Mouse (Mus musculus): ENCODE results near the gene Prkd1. TPM values are rescaled to one million over a fixed set of nuclear protein-coding genes. Genes with fewer than 3 reads are reported as not detected.

Gene Prkd1
- total RNA-seq, 1 experiment = 3.0 TPM

DNA sequence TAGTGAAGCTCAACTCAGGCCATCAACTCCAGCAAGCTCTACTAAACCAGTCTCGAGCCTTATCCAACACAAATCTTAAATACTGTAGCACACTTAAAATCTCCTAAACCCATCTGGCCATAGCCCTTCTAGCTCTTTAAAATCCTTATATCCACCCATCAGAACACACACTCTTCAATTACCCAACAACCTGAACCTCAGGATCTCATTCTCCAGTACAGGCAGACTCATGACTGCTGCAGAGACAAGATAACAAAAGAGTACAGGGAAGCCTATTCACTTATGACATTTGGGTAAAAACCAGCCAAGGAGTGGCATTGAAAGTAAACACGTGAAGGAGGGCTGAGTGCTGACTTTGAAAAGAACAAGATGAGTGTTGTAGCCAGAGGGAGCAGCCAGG, 55.4 kb downstream of the Prkd1 start:
- H3K36me3 ChIP-seq (ENCODE audit: control insufficient read depth, insufficient read depth, low read length, poor library complexity, severe bottlenecking) = no peaks in the 10 kb centered on the region
- no peak for TF ChIP-seq MAFK (IDR thresholded peaks at IDR 0.05; ENCODE audit: insufficient read depth, low read depth, low read length)
- no peak for TF ChIP-seq CHD2 (IDR thresholded peaks at IDR 0.05; ENCODE audit: low read depth, low read length)
- TF ChIP-seq ZNF384 (IDR thresholded peaks at IDR 0.05; ENCODE audit: low read depth, low read length) = no peak
- TF ChIP-seq HCFC1 (IDR thresholded peaks at IDR 0.05; ENCODE audit: borderline replicate concordance, insufficient read depth, low read length) = no peak
- no peak for TF ChIP-seq ZC3H11A (IDR thresholded peaks at IDR 0.05; ENCODE audit: borderline replicate concordance, low read depth, low read length)
- H3K4me3 ChIP-seq (ENCODE audit: insufficient read depth in 1 of 2, low read depth in 1 of 2, low read length in 2 of 2, poor library complexity in 1 of 2, severe bottlenecking in 1 of 2) = no peak overlapping the region
- in situ Hi-C loops (cut with MboI; ENCODE audit: low sequenced_read_pairs in 2 of 2, unreplicated experiment in 2 of 2) = no loop called here
- H3K4me1 ChIP-seq (ENCODE audit: control insufficient read depth in 2 of 2, insufficient read depth in 2 of 2, low read length in 2 of 2, poor library complexity in 1 of 2) = no peaks in the 10 kb centered on the region
- no peak for DNase-seq (ENCODE audit: low read depth, low spot score)
- H3K9ac ChIP-seq (ENCODE audit: insufficient read depth, low read depth, low read length, poor library complexity, severe bottlenecking) = no peak overlapping the region
- H3K9me3 ChIP-seq (ENCODE audit: control insufficient read depth, insufficient read depth, low read depth, low read length) = no peaks in the 10 kb centered on the region
- no peak overlapping the region for H3K27ac ChIP-seq (ENCODE audit: insufficient read depth, low read depth, low read length, poor library complexity, severe bottlenecking)

DNA sequence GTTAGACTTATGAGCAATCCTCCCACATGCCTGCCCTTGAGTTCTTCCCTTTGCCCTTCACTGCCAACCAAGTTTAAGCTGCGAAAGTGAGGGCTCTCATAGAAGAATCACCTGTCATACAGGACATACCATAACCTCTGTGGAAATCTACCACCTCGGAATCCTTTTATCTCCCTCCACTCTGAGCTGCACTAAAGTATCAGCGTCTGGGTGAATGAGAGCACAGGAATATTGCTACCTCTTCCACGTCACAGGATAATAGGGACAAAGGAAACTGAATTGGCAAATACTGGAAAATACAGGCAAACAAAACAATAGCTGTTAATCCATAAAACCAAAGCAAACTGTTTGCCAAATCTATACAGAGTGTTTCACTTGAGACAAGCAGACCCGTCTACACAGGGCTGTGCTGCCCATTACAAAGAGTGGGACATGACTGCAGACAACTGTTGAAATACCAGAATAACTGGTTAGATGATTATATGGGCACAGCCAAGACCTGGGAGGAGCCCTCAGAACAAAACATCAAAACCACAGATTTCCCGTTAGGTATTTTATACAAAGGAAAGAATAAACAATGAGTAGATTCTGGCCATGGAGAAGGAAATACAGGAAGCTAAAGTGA, 60.6 kb downstream of the Prkd1 start:
- in situ Hi-C loops (cut with MboI; ENCODE audit: low sequenced_read_pairs in 2 of 2, unreplicated experiment in 2 of 2) = no loop called here
- Histone ChIP-seq H3K36me3 (ENCODE audit: control insufficient read depth, insufficient read depth, low read length, poor library complexity, severe bottlenecking) (no peaks in the 10 kb centered on the region), H3K9me3 (ENCODE audit: control insufficient read depth, insufficient read depth, low read depth, low read length) (no peaks in the 10 kb centered on the region), H3K9ac (ENCODE audit: insufficient read depth, low read depth, low read length, poor library complexity, severe bottlenecking) (no peak overlapping the region), H3K4me1 (ENCODE audit: control insufficient read depth in 2 of 2, insufficient read depth in 2 of 2, low read length in 2 of 2, poor library complexity in 1 of 2) (no peaks in the 10 kb centered on the region), H3K4me3 (ENCODE audit: insufficient read depth in 1 of 2, low read depth in 1 of 2, low read length in 2 of 2, poor library complexity in 1 of 2, severe bottlenecking in 1 of 2) (no peak overlapping the region), H3K27ac (ENCODE audit: insufficient read depth, low read depth, low read length, poor library complexity, severe bottlenecking) (no peak overlapping the region)
- TF ChIP-seq HCFC1 (IDR thresholded peaks at IDR 0.05; ENCODE audit: borderline replicate concordance, insufficient read depth, low read length) (no peak), ZC3H11A (IDR thresholded peaks at IDR 0.05; ENCODE audit: borderline replicate concordance, low read depth, low read length) (no peak), ZNF384 (IDR thresholded peaks at IDR 0.05; ENCODE audit: low read depth, low read length) (no peak), MAFK (IDR thresholded peaks at IDR 0.05; ENCODE audit: insufficient read depth, low read depth, low read length) (no peak), CHD2 (IDR thresholded peaks at IDR 0.05; ENCODE audit: low read depth, low read length) (no peak)
- no peak for DNase-seq (ENCODE audit: low read depth, low spot score)

DNA sequence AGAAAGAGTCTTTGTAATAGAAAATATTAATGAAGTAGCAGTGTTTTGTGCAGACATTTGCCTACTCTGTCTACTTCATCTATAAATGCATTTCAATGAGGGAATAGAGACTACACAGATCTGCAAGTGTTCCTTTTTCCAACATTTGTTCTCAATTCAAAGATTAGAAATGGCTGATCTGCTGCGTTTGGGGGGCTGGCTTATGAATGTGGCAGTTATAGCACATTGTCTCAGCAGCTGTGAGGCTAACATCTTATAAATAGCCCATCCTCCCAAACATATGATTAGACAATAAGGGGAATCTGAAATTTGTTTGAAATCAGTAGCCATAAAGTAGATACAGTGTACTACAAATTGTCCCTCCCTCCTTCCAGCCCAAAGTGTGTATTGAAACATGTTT, 83.7 kb downstream of the Prkd1 start:
- Histone ChIP-seq H3K4me1 (ENCODE audit: control insufficient read depth in 2 of 2, insufficient read depth in 2 of 2, low read length in 2 of 2, poor library complexity in 1 of 2) (no peaks in the 10 kb centered on the region), H3K9ac (ENCODE audit: insufficient read depth, low read depth, low read length, poor library complexity, severe bottlenecking) (no peak overlapping the region), H3K27ac (ENCODE audit: insufficient read depth, low read depth, low read length, poor library complexity, severe bottlenecking) (no peak overlapping the region), H3K4me3 (ENCODE audit: insufficient read depth in 1 of 2, low read depth in 1 of 2, low read length in 2 of 2, poor library complexity in 1 of 2, severe bottlenecking in 1 of 2) (no peak overlapping the region), H3K36me3 (ENCODE audit: control insufficient read depth, insufficient read depth, low read length, poor library complexity, severe bottlenecking) (no peaks in the 10 kb centered on the region), H3K9me3 (ENCODE audit: control insufficient read depth, insufficient read depth, low read depth, low read length) (no peaks in the 10 kb centered on the region)
- in situ Hi-C loops (cut with MboI; ENCODE audit: low sequenced_read_pairs in 2 of 2, unreplicated experiment in 2 of 2) = no loop called here
- DNase-seq (ENCODE audit: low read depth, low spot score) = no peak
- no peak for TF ChIP-seq HCFC1 (IDR thresholded peaks at IDR 0.05; ENCODE audit: borderline replicate concordance, insufficient read depth, low read length)
- no peak for TF ChIP-seq MAFK (IDR thresholded peaks at IDR 0.05; ENCODE audit: insufficient read depth, low read depth, low read length)
- TF ChIP-seq CHD2 (IDR thresholded peaks at IDR 0.05; ENCODE audit: low read depth, low read length) = no peak
- no peak for TF ChIP-seq ZNF384 (IDR thresholded peaks at IDR 0.05; ENCODE audit: low read depth, low read length)
- TF ChIP-seq ZC3H11A (IDR thresholded peaks at IDR 0.05; ENCODE audit: borderline replicate concordance, low read depth, low read length) = no peak

DNA sequence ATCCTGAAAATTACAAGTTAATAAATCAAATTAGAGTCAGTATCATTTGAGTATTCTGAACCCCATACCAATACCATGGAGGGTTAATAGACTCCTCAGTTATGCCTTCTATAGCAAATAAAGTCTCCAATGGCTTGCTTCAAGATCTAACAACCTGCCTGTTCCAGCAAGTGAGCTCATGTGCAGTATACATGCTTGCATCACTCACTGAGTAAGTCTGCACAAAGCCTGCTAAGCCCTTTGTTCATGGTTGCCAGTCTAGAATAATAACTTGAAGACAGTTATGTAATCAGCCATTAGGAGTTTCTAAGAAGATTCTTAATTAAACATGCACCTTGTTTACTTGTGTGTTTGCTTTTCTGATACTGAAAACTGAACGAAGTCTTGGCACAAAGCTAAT, 88.4 kb downstream of the Prkd1 start:
- Histone ChIP-seq H3K9me3 (ENCODE audit: control insufficient read depth, insufficient read depth, low read depth, low read length) (no peaks in the 10 kb centered on the region), H3K9ac (ENCODE audit: insufficient read depth, low read depth, low read length, poor library complexity, severe bottlenecking) (no peak overlapping the region), H3K36me3 (ENCODE audit: control insufficient read depth, insufficient read depth, low read length, poor library complexity, severe bottlenecking) (no peaks in the 10 kb centered on the region), H3K4me1 (ENCODE audit: control insufficient read depth in 2 of 2, insufficient read depth in 2 of 2, low read length in 2 of 2, poor library complexity in 1 of 2) (no peaks in the 10 kb centered on the region), H3K27ac (ENCODE audit: insufficient read depth, low read depth, low read length, poor library complexity, severe bottlenecking) (no peak overlapping the region), H3K4me3 (ENCODE audit: insufficient read depth in 1 of 2, low read depth in 1 of 2, low read length in 2 of 2, poor library complexity in 1 of 2, severe bottlenecking in 1 of 2) (no peak overlapping the region)
- TF ChIP-seq HCFC1 (IDR thresholded peaks at IDR 0.05; ENCODE audit: borderline replicate concordance, insufficient read depth, low read length) = no peak
- TF ChIP-seq ZC3H11A (IDR thresholded peaks at IDR 0.05; ENCODE audit: borderline replicate concordance, low read depth, low read length) = no peak
- TF ChIP-seq ZNF384 (IDR thresholded peaks at IDR 0.05; ENCODE audit: low read depth, low read length) = no peak
- DNase-seq (ENCODE audit: low read depth, low spot score) = no peak
- in situ Hi-C loops (cut with MboI; ENCODE audit: low sequenced_read_pairs in 2 of 2, unreplicated experiment in 2 of 2) = no loop called here

DNA sequence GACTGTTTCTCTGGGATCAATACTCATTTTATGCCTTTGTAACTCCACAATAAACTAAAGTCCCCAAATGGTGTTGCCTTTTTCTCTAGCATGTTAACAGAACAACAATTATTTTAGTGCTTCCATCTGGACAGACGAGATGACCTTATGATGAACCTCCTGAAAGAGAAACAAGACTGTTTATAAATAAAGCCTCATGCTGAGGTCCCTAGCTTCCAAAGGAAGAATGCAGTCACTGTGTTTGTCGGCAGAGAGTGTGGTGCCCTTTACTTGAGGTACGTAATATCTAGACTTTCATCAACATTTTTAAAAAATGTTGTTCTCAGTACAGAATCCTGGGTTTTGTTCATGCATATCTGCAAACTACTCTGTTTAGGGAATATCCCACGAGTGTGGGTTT, 90.7 kb downstream of the Prkd1 start:
- in situ Hi-C loops (cut with MboI; ENCODE audit: low sequenced_read_pairs in 2 of 2, unreplicated experiment in 2 of 2) = no loop called here
- Histone ChIP-seq H3K4me1 (ENCODE audit: control insufficient read depth in 2 of 2, insufficient read depth in 2 of 2, low read length in 2 of 2, poor library complexity in 1 of 2) (no peaks in the 10 kb centered on the region), H3K9me3 (ENCODE audit: control insufficient read depth, insufficient read depth, low read depth, low read length) (no peaks in the 10 kb centered on the region), H3K4me3 (ENCODE audit: insufficient read depth in 1 of 2, low read depth in 1 of 2, low read length in 2 of 2, poor library complexity in 1 of 2, severe bottlenecking in 1 of 2) (no peak overlapping the region), H3K36me3 (ENCODE audit: control insufficient read depth, insufficient read depth, low read length, poor library complexity, severe bottlenecking) (no peaks in the 10 kb centered on the region), H3K27ac (ENCODE audit: insufficient read depth, low read depth, low read length, poor library complexity, severe bottlenecking) (no peak overlapping the region), H3K9ac (ENCODE audit: insufficient read depth, low read depth, low read length, poor library complexity, severe bottlenecking) (no peak overlapping the region)
- DNase-seq (ENCODE audit: low read depth, low spot score) = no peak
- TF ChIP-seq ZNF384 (IDR thresholded peaks at IDR 0.05; ENCODE audit: low read depth, low read length) (no peak), HCFC1 (IDR thresholded peaks at IDR 0.05; ENCODE audit: borderline replicate concordance, insufficient read depth, low read length) (no peak), ZC3H11A (IDR thresholded peaks at IDR 0.05; ENCODE audit: borderline replicate concordance, low read depth, low read length) (no peak), CHD2 (IDR thresholded peaks at IDR 0.05; ENCODE audit: low read depth, low read length) (no peak), MAFK (IDR thresholded peaks at IDR 0.05; ENCODE audit: insufficient read depth, low read depth, low read length) (no peak)
